Mouse (Mus musculus) Patski (cell line): ENCODE data around the gene Vamp1. TPM values are rescaled to one million over a fixed set of nuclear protein-coding genes. Genes with fewer than 3 reads are reported as not detected.

Experiments used
- ATAC-seq: fragments of 100-300 bp; one replicate; pipeline ENCODE4 v1.8.0; 2021
- CTCF ChIA-PET: fragments of 350-600 bp; sonication (Branson Sonifier 250); formaldehyde crosslinking; loops from one replicate; lab custom pipeline; 2022; ENCODE audit warnings: inconsistent platforms; lab: Charles Lee
- POLR2A ChIA-PET: fragments of 350-600 bp; sonication (Branson Sonifier 250); formaldehyde crosslinking; loops from one replicate; lab custom pipeline; 2022; ENCODE audit warnings: antibody characterized with exemption, inconsistent platforms; lab: Charles Lee
- DNase-seq: peaks from one replicate; pipeline ENCODE4 v3.0.0-alpha.2; 2011; ENCODE audit warnings: low read depth, low spot score
- H3K27me3 ChIP-seq: fragments of 371-371 bp; one replicate; pipeline ENCODE4 v1.5.1; 2021
- CTCF ChIP-seq: fragments of 100-300 bp; IDR thresholded peaks from one replicate; pipeline ENCODE4 v1.5.1; 2021
- in situ Hi-C: fragments of 300-500 bp; cut with MboI; formaldehyde crosslinking; loops from 3 replicates; pipeline ENCODE4 v1.11.1; 2018; ENCODE audit warnings: low pct_unique_long_range_greater_than_20kb, mixed read lengths
- polyA plus RNA-seq: library from polyadenylated mRNA; unstranded; gene quantifications from one replicate; pipeline ENCODE4 v1.2.3, GENCODE M21; 2021

Gene Vamp1
- polyA plus RNA-seq, 1 experiment from 2014 or later, result 7.5 TPM

GRCm38 (mm10) chr6:125237421-125237820, 22.1 kb downstream of the Vamp1 start:
- ATAC-seq, result no peak
- TF ChIP-seq CTCF, result no peak
- DNase-seq, result no peak
- CTCF ChIA-PET, result interaction anchor here (1.1 to 1.4 kb wide), 2 partner anchors 12 to 18 kb away, joined by 3 to 4 read pairs; no protein-coding TSS in a partner anchor
- POLR2A ChIA-PET, result no interaction called here
- no peaks in the 10 kb centered on the region for H3K27me3 ChIP-seq
- in situ Hi-C loops, result no loop called here

GRCm38 (mm10) chr6:125238396-125238795, 23.0 kb downstream of the Vamp1 start:
- ChIA-PET CTCF (interaction anchor here (1.4 kb wide), 1 partner anchor 13 kb away, joined by 4 read pairs; no protein-coding TSS in a partner anchor), POLR2A (interaction anchor here (0.6 kb wide), 1 partner anchor 21 kb away, joined by 3 read pairs; no protein-coding TSS in a partner anchor)
- in situ Hi-C loops, result no loop called here
- DNase-seq (no peak), ATAC-seq (no peak)
- TF ChIP-seq CTCF, result no peak
- no peaks in the 10 kb centered on the region for H3K27me3 ChIP-seq

- DNase-seq, result no peak
- POLR2A ChIA-PET, result no interaction called here
- CTCF ChIA-PET, result no interaction called here
- no peak for ATAC-seq
- no peaks in the 10 kb centered on the region for H3K27me3 ChIP-seq
- in situ Hi-C loops, result no loop called here
- no peak for TF ChIP-seq CTCF
Measured at GRCm38 (mm10) chr6:125239547-125239946, 24.2 kb downstream of the Vamp1 start.

- DNase-seq, result no peak
- H3K27me3 ChIP-seq, result no peaks in the 10 kb centered on the region
- no peak for ATAC-seq
- ChIA-PET CTCF (interaction anchor here (0.7 kb wide), 1 partner anchor 15 kb away, joined by 3 read pairs; no protein-coding TSS in a partner anchor), POLR2A (no interaction called here)
- in situ Hi-C loops, result no loop called here
- TF ChIP-seq CTCF, result no peak
Measured at GRCm38 (mm10) chr6:125240617-125241016, 25.3 kb downstream of the Vamp1 start.

GRCm38 (mm10) chr6:125241566-125241965, 26.2 kb downstream of the Vamp1 start:
- no peaks in the 10 kb centered on the region for H3K27me3 ChIP-seq
- ATAC-seq, result no peak
- ChIA-PET POLR2A (no interaction called here), CTCF (interaction anchor here (0.7 kb wide), 1 partner anchor 14 kb away, joined by 3 read pairs; no protein-coding TSS in a partner anchor)
- no peak for TF ChIP-seq CTCF
- in situ Hi-C loops, result no loop called here
- no peak for DNase-seq

- POLR2A ChIA-PET, result no interaction called here
Measured at GRCm38 (mm10) chr6:125244551-125244950, 29.2 kb downstream of the Vamp1 start.

GRCm38 (mm10) chr6:125252285-125252684, 36.9 kb downstream of the Vamp1 start:
- in situ Hi-C loops, result no loop called here
- ChIA-PET CTCF (no interaction called here), POLR2A (no interaction called here)
- no peak for DNase-seq
- H3K27me3 ChIP-seq, result peaks cover 4% of the 10 kb centered on the region
- ATAC-seq, result no peak
- no peak for TF ChIP-seq CTCF

More at GRCm38 (mm10) chr6:125244551-125244950, 29.2 kb downstream of the Vamp1 start:
- in situ Hi-C loops, result no loop called here
- DNase-seq (no peak), ATAC-seq (no peak)
- CTCF ChIA-PET, result interaction anchor here (1.1 to 1.6 kb wide), 4 partner anchors 10 to 32 kb away, joined by 3 to 5 read pairs (median 4); partner anchors contain the start of gene Tapbpl
- TF ChIP-seq CTCF, result no peak
- peaks cover 5% of the 10 kb centered on the region for H3K27me3 ChIP-seq

- in situ Hi-C loops, result no loop called here
- ATAC-seq, result no peak
- DNase-seq, result no peak
- no peaks in the 10 kb centered on the region for H3K27me3 ChIP-seq
- POLR2A ChIA-PET, result no interaction called here
- CTCF ChIA-PET, result no interaction called here
- no peak for TF ChIP-seq CTCF
Measured at GRCm38 (mm10) chr6:125252711-125253110, 37.4 kb downstream of the Vamp1 start.

- POLR2A ChIA-PET, result no interaction called here
- TF ChIP-seq CTCF, result no peak
- in situ Hi-C loops, result no loop called here
- DNase-seq (no peak), ATAC-seq (no peak)
- CTCF ChIA-PET, result interaction anchor here (1.2 kb wide), 1 partner anchor 10 kb away, joined by 5 read pairs; no protein-coding TSS in a partner anchor
- no peaks in the 10 kb centered on the region for H3K27me3 ChIP-seq
Measured at GRCm38 (mm10) chr6:125253863-125254715, 38.7 kb downstream of the Vamp1 start.

GRCm38 (mm10) chr6:125255516-125256044, 40.2 kb downstream of the Vamp1 start:
- CTCF ChIA-PET, result interaction anchor here (1.0 to 1.7 kb wide), 5 partner anchors 10 to 37 kb away, joined by 3 to 5 read pairs (median 4); no protein-coding TSS in a partner anchor
- no peak for DNase-seq
- POLR2A ChIA-PET, result interaction anchor here (1.1 kb wide), 1 partner anchor 95 kb away, joined by 5 read pairs; no protein-coding TSS in a partner anchor
- no peaks in the 10 kb centered on the region for H3K27me3 ChIP-seq
- TF ChIP-seq CTCF, result no peak
- no peak for ATAC-seq
- in situ Hi-C loops, result no loop called here
